Mouse (Mus musculus): Measurements from ENCODE around the gene Pgam2. TPM values are rescaled to one million over a fixed set of nuclear protein-coding genes. Genes with fewer than 3 reads are reported as not detected.

Pgam2 gene
- polyA plus RNA-seq (2012; rRNA removed), result 0.85 and 1.5 TPM in 2 replicates

DNA sequence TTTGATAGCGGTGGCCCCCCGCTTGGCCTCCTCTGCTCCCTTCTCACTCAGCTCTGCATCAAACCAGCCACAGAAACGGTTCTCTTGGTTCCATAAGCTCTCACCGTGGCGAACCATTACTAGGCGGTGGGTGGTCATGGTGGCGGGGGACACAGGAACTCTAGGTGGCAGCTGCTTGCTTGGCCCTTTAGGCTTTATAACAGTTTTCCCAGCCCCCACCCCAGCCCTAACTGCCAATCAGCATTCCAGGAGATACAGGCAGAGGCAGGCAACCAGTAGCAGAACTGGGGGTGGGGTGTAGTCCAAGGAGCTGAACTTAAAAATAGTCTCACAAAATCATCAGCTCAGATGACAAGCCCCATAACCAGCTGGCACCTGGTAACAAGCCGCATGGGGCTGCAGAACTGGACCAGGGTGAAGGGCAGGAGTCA is at the start of gene Pgam2:
Gene Pgam2, minus strand, starts transcription at position 183 of the 431 bp plus-strand sequence.
- Histone ChIP-seq H3K27me3 (ENCODE audit: control insufficient read depth, insufficient read depth, low read length) (no peaks in the 10 kb centered on the region), H3K27ac (ENCODE audit: insufficient read depth, low read length) (no peak within 1 kb of the TSS), H3K4me3 (ENCODE audit: extremely low read depth, insufficient read depth, insufficient read length) (no peak within 1 kb of the TSS), H3K36me3 (ENCODE audit: control insufficient read depth, insufficient read depth, low read length) (peaks cover 24% of the 10 kb centered on the region), H3K4me1 (ENCODE audit: control insufficient read depth, insufficient read depth, insufficient read length) (peaks cover 10% of the 10 kb centered on the region; the same call in 1 of the 2 replicates)
- WGBS, result 44% methylated on average over 8 of the region's 8 CpGs
- no peak for DNase-seq (ENCODE audit: low read depth in 1 of 2, low spot score in 2 of 2)
- no peak for TF ChIP-seq CTCF (IDR thresholded peaks at IDR 0.05; ENCODE audit: extremely low read depth, insufficient read depth, insufficient read length, insufficient replicate concordance)
- TF ChIP-seq POLR2A (IDR thresholded peaks at IDR 0.05; ENCODE audit: low read depth, low read length), result no peak

DNA sequence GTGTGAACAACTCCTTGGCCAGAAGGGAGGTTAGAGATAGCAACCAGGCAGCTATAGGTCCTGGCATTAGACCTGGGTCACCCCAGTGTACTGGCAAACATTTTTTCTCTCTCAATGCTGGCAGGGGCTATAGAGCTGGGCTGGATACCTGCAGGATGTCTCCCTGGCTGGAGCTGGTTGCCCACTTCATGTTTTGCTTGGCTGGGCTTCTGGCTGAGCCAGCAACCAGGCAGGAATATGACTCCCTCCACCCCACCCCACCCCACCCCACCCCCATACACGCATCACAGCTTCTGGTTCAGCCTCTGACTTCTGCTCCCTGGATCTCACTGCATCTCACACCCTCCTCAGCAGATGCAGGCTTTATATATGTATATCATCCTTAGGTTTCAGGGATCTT is 48.8 kb upstream of the Pgam2 start:
- no peaks in the 10 kb centered on the region for H3K4me1 ChIP-seq (ENCODE audit: control insufficient read depth, insufficient read depth, insufficient read length)
- DNase-seq (ENCODE audit: low read depth in 1 of 2, low spot score in 2 of 2), result no peak
- TF ChIP-seq CTCF (IDR thresholded peaks at IDR 0.05; ENCODE audit: extremely low read depth, insufficient read depth, insufficient read length, insufficient replicate concordance) (no peak), POLR2A (IDR thresholded peaks at IDR 0.05; ENCODE audit: low read depth, low read length) (no peak)
- no peaks in the 10 kb centered on the region for H3K36me3 ChIP-seq (ENCODE audit: control insufficient read depth, insufficient read depth, low read length)
- 80% methylated on average over 1 of the region's 1 CpGs for WGBS
- no peaks in the 10 kb centered on the region for H3K27me3 ChIP-seq (ENCODE audit: control insufficient read depth, insufficient read depth, low read length)
- H3K4me3 ChIP-seq (ENCODE audit: extremely low read depth, insufficient read depth, insufficient read length), result no peak overlapping the region
- no peak overlapping the region for H3K27ac ChIP-seq (ENCODE audit: insufficient read depth, low read length)

DNA sequence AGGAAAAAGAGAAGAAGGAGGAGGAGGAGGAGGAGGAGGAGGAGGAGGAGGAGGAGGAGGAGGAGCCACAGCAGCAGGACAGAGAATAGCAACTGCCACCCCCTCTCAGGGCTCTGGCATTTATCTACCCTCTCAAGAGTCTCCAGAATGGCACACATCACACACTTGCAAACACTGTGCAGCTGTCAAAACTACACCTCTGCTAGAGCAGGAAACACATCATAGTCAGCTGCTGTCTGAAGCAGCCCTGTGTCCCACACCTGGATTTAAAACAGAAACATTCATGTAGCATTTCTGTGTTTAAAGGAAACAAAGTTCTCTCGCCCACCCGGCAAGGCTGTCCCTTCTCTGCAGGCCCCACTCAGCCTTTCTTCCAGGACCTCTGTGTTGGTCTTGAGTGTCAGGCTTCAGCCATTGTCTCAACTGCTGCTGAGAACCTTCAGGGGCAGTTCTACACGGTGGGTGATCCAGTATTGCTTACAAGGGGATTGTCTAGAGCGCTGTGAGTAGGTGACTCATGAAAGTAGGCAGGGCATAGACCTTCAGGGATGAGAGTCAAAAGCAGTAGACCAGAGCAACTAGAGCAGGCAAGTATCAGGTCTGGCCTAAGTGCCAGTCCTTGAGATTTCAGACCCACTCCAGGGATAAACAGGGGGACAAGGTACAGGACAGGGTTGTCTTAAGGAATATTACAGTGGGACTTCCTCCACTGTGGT is 47.6 kb upstream of the Pgam2 start:
- no peak overlapping the region for H3K27ac ChIP-seq (ENCODE audit: insufficient read depth, low read length)
- no peaks in the 10 kb centered on the region for H3K27me3 ChIP-seq (ENCODE audit: control insufficient read depth, insufficient read depth, low read length)
- H3K36me3 ChIP-seq (ENCODE audit: control insufficient read depth, insufficient read depth, low read length), result no peaks in the 10 kb centered on the region
- H3K4me1 ChIP-seq (ENCODE audit: control insufficient read depth, insufficient read depth, insufficient read length), result no peaks in the 10 kb centered on the region
- no peak overlapping the region for H3K4me3 ChIP-seq (ENCODE audit: extremely low read depth, insufficient read depth, insufficient read length)
- DNase-seq (ENCODE audit: low read depth in 1 of 2, low spot score in 2 of 2), result no peak
- TF ChIP-seq POLR2A (IDR thresholded peaks at IDR 0.05; ENCODE audit: low read depth, low read length) (no peak), CTCF (IDR thresholded peaks at IDR 0.05; ENCODE audit: extremely low read depth, insufficient read depth, insufficient read length, insufficient replicate concordance) (no peak)
- WGBS, result 49% methylated on average over 4 of the region's 4 CpGs

DNA sequence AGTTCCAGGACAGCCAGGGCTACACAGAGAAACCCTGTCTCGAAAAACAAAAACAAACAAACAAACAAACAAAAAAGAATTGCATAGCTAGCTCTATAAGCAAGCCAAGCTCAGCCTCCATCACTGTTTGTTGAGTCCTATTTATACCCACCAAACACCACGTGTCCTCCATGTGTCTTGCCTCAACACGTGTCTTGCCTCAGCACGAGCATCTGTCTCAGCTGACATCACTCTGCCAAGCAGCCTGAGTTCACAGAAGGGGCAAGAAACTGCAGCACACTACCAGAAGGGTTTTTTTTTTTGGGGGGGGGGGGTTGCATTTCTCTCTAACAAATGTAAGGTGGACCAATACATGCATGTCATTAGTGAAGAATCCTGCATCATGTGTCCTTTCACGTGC is 46.9 kb upstream of the Pgam2 start:
- Histone ChIP-seq H3K4me1 (ENCODE audit: control insufficient read depth, insufficient read depth, insufficient read length) (no peaks in the 10 kb centered on the region), H3K36me3 (ENCODE audit: control insufficient read depth, insufficient read depth, low read length) (no peaks in the 10 kb centered on the region), H3K27ac (ENCODE audit: insufficient read depth, low read length) (no peak overlapping the region), H3K27me3 (ENCODE audit: control insufficient read depth, insufficient read depth, low read length) (no peaks in the 10 kb centered on the region), H3K4me3 (ENCODE audit: extremely low read depth, insufficient read depth, insufficient read length) (no peak overlapping the region)
- TF ChIP-seq POLR2A (IDR thresholded peaks at IDR 0.05; ENCODE audit: low read depth, low read length) (no peak), CTCF (IDR thresholded peaks at IDR 0.05; ENCODE audit: extremely low read depth, insufficient read depth, insufficient read length, insufficient replicate concordance) (no peak)
- DNase-seq (ENCODE audit: low read depth in 1 of 2, low spot score in 2 of 2), result no peak
- WGBS, result 58% methylated on average over 5 of the region's 5 CpGs

DNA sequence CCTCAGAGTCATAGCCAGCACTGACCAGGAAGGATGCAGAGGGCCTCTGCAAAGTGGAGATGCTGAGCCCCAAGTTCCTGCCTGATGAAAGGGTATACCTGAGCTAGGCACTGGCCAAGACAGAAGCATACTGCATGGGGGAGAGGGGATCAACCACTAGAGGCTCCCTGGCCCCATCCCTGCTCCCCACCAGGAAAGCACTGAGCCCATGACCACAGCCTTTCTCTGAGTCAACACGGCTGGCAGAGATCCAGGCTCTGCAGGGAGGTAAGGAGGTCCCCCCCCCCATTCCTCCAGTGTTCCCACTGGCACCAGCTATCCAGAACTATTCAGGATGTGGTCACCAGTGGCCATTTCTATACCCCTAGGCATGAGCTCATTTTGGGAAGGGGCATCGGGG is 45.8 kb upstream of the Pgam2 start:
- H3K4me1 ChIP-seq (ENCODE audit: control insufficient read depth, insufficient read depth, insufficient read length), result no peaks in the 10 kb centered on the region
- no peak for DNase-seq (ENCODE audit: low read depth in 1 of 2, low spot score in 2 of 2)
- 68% methylated on average over 2 of the region's 2 CpGs for WGBS
- no peaks in the 10 kb centered on the region for H3K36me3 ChIP-seq (ENCODE audit: control insufficient read depth, insufficient read depth, low read length)
- H3K27ac ChIP-seq (ENCODE audit: insufficient read depth, low read length), result no peak overlapping the region
- no peak overlapping the region for H3K4me3 ChIP-seq (ENCODE audit: extremely low read depth, insufficient read depth, insufficient read length)
- no peaks in the 10 kb centered on the region for H3K27me3 ChIP-seq (ENCODE audit: control insufficient read depth, insufficient read depth, low read length)
- TF ChIP-seq POLR2A (IDR thresholded peaks at IDR 0.05; ENCODE audit: low read depth, low read length), result no peak
- TF ChIP-seq CTCF (IDR thresholded peaks at IDR 0.05; ENCODE audit: extremely low read depth, insufficient read depth, insufficient read length, insufficient replicate concordance), result no peak

DNA sequence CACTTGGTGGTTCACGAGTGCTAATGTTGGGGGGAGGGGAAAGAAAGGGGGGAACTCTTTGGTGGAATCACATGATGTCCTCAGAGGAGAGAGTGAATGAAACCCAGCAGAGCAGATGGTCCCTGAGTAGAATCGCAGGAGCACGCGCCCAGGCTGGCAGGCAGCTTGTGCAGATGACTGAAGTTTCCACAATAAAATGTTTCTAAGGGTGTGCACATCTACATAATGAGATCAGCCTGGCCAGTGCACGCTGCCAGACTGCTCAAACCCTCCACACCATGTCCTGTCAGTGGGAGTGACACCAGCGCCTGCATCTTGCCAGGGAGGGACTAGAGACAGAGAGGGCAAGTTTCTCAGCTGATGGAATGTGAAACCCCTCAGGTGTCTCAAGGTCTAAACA is 45.2 kb upstream of the Pgam2 start:
- DNase-seq (ENCODE audit: low read depth in 1 of 2, low spot score in 2 of 2), result no peak
- WGBS, result 74% methylated on average over 6 of the region's 6 CpGs

DNA sequence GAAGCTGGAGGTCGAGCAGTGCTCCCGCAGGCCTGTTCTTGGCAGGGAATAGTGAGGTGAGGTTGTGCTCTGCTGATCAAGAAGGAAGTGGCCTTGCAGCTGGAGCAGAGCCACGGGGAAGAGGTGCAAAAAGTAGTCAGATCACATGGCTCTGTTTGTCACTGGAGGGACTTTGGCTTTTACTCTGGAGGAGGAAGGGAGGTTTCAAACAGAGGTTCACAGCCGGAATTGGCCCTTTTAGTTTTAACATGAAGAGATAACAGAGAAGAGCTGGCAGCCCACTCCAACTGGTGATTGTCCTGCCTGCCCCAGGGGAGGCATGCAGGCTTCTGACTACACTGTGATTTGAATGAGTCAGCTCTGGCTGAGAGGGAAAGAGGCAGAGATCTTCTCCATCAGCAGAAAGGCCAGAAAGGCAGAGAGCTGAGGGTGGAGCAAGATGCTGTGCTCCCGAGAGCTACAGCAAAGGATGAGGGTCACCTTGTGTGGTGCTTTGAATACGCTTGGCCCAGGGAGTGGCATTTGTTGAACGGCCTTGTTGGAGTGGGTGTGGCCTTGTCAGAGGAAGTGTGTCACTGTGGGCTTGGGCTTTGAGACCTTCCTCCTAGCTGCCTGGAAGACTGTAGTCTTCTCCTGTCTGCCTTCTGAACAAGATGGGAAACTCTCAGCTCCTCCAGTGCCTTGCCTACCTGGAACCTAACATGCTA is 43.3 kb upstream of the Pgam2 start:
- no peak overlapping the region for H3K27ac ChIP-seq (ENCODE audit: insufficient read depth, low read length)
- WGBS, result 53% methylated on average over 7 of the region's 7 CpGs
- H3K36me3 ChIP-seq (ENCODE audit: control insufficient read depth, insufficient read depth, low read length), result no peaks in the 10 kb centered on the region
- H3K4me1 ChIP-seq (ENCODE audit: control insufficient read depth, insufficient read depth, insufficient read length), result no peaks in the 10 kb centered on the region
- H3K4me3 ChIP-seq (ENCODE audit: extremely low read depth, insufficient read depth, insufficient read length), result no peak overlapping the region
- no peaks in the 10 kb centered on the region for H3K27me3 ChIP-seq (ENCODE audit: control insufficient read depth, insufficient read depth, low read length)
- TF ChIP-seq POLR2A (IDR thresholded peaks at IDR 0.05; ENCODE audit: low read depth, low read length) (no peak), CTCF (IDR thresholded peaks at IDR 0.05; ENCODE audit: extremely low read depth, insufficient read depth, insufficient read length, insufficient replicate concordance) (no peak)
- no peak for DNase-seq (ENCODE audit: low read depth in 1 of 2, low spot score in 2 of 2)

More for the DNA sequence above, 45.2 kb upstream of the Pgam2 start:
- Histone ChIP-seq H3K27ac (ENCODE audit: insufficient read depth, low read length) (no peak overlapping the region), H3K4me1 (ENCODE audit: control insufficient read depth, insufficient read depth, insufficient read length) (no peaks in the 10 kb centered on the region), H3K27me3 (ENCODE audit: control insufficient read depth, insufficient read depth, low read length) (no peaks in the 10 kb centered on the region), H3K36me3 (ENCODE audit: control insufficient read depth, insufficient read depth, low read length) (no peaks in the 10 kb centered on the region), H3K4me3 (ENCODE audit: extremely low read depth, insufficient read depth, insufficient read length) (no peak overlapping the region)
- no peak for TF ChIP-seq POLR2A (IDR thresholded peaks at IDR 0.05; ENCODE audit: low read depth, low read length)
- no peak for TF ChIP-seq CTCF (IDR thresholded peaks at IDR 0.05; ENCODE audit: extremely low read depth, insufficient read depth, insufficient read length, insufficient replicate concordance)
